Mouse (Mus musculus): ENCODE measurements around the gene Rps12-ps3. TPM values are rescaled to one million over a fixed set of nuclear protein-coding genes. Genes with fewer than 3 reads are reported as not detected.

Gene Rps12-ps3
- total RNA-seq, 1 experiment: 538 TPM

GRCm38 (mm10) chr19:59367892-59368291 is 45.8 kb downstream of the Rps12-ps3 start:
- Histone ChIP-seq H3K9me3 (ENCODE audit: control insufficient read depth, insufficient read depth, low read depth, low read length) (no peaks in the 10 kb centered on the region), H3K4me3 (ENCODE audit: insufficient read depth in 1 of 2, low read depth in 1 of 2, low read length in 2 of 2, poor library complexity in 1 of 2, severe bottlenecking in 1 of 2) (no peak overlapping the region), H3K9ac (ENCODE audit: insufficient read depth, low read depth, low read length, poor library complexity, severe bottlenecking) (no peak overlapping the region), H3K27ac (ENCODE audit: insufficient read depth, low read depth, low read length, poor library complexity, severe bottlenecking) (no peak overlapping the region), H3K36me3 (ENCODE audit: control insufficient read depth, insufficient read depth, low read length, poor library complexity, severe bottlenecking) (no peaks in the 10 kb centered on the region), H3K4me1 (ENCODE audit: control insufficient read depth in 2 of 2, insufficient read depth in 2 of 2, low read length in 2 of 2, poor library complexity in 1 of 2) (no peaks in the 10 kb centered on the region)
- no peak for DNase-seq (ENCODE audit: low read depth, low spot score)
- TF ChIP-seq CHD2 (IDR thresholded peaks at IDR 0.05; ENCODE audit: low read depth, low read length) (no peak), HCFC1 (IDR thresholded peaks at IDR 0.05; ENCODE audit: borderline replicate concordance, insufficient read depth, low read length) (no peak), ZNF384 (IDR thresholded peaks at IDR 0.05; ENCODE audit: low read depth, low read length) (no peak), MAFK (IDR thresholded peaks at IDR 0.05; ENCODE audit: insufficient read depth, low read depth, low read length) (no peak), ZC3H11A (IDR thresholded peaks at IDR 0.05; ENCODE audit: borderline replicate concordance, low read depth, low read length) (no peak)
- in situ Hi-C loops (cut with MboI; ENCODE audit: low sequenced_read_pairs in 2 of 2, unreplicated experiment in 2 of 2): no loop called here

- Histone ChIP-seq H3K4me1 (ENCODE audit: control insufficient read depth in 2 of 2, insufficient read depth in 2 of 2, low read length in 2 of 2, poor library complexity in 1 of 2) (no peaks in the 10 kb centered on the region), H3K9ac (ENCODE audit: insufficient read depth, low read depth, low read length, poor library complexity, severe bottlenecking) (no peak overlapping the region), H3K27ac (ENCODE audit: insufficient read depth, low read depth, low read length, poor library complexity, severe bottlenecking) (no peak overlapping the region), H3K9me3 (ENCODE audit: control insufficient read depth, insufficient read depth, low read depth, low read length) (no peaks in the 10 kb centered on the region), H3K36me3 (ENCODE audit: control insufficient read depth, insufficient read depth, low read length, poor library complexity, severe bottlenecking) (no peaks in the 10 kb centered on the region), H3K4me3 (ENCODE audit: insufficient read depth in 1 of 2, low read depth in 1 of 2, low read length in 2 of 2, poor library complexity in 1 of 2, severe bottlenecking in 1 of 2) (no peak overlapping the region)
- DNase-seq (ENCODE audit: low read depth, low spot score): no peak
- in situ Hi-C loops (cut with MboI; ENCODE audit: low sequenced_read_pairs in 2 of 2, unreplicated experiment in 2 of 2): no loop called here
- TF ChIP-seq MAFK (IDR thresholded peaks at IDR 0.05; ENCODE audit: insufficient read depth, low read depth, low read length) (no peak), ZNF384 (IDR thresholded peaks at IDR 0.05; ENCODE audit: low read depth, low read length) (no peak), CHD2 (IDR thresholded peaks at IDR 0.05; ENCODE audit: low read depth, low read length) (no peak), ZC3H11A (IDR thresholded peaks at IDR 0.05; ENCODE audit: borderline replicate concordance, low read depth, low read length) (no peak)
These were observed 48.9 kb downstream of the Rps12-ps3 start for GRCm38 (mm10) chr19:59371016-59371415.

Other genes with a start within 250 kb of the Rps12-ps3 start
- 0.63 and 1.6 TPM in 2 replicates for gene Shtn1, start 246.2 kb upstream of the Rps12-ps3 start, total RNA-seq (2012; rRNA removed)
- not detected in 2 replicates for gene Vax1, start 152.2 kb upstream of the Rps12-ps3 start, total RNA-seq (2012; rRNA removed)
- 0.11 and 0.18 TPM in 2 replicates for gene Kcnk18, start 103.1 kb upstream of the Rps12-ps3 start, total RNA-seq (2012; rRNA removed)
- gene Slc18a2, start 61.4 kb upstream of the Rps12-ps3 start, total RNA-seq (2012; rRNA removed): 0.18 and 0.21 TPM in 2 replicates
- 50.6 and 54.0 TPM in 2 replicates for gene Pdzd8, start 23.5 kb downstream of the Rps12-ps3 start, total RNA-seq (2012; rRNA removed)
- 0.36 TPM in 1 of 2 replicates, not detected in the other for gene Emx2, start 136.1 kb downstream of the Rps12-ps3 start, total RNA-seq (2012; rRNA removed)